Mouse (Mus musculus): ENCODE measurements around the gene Olfr15.

The Olfr15 gene

DNA sequence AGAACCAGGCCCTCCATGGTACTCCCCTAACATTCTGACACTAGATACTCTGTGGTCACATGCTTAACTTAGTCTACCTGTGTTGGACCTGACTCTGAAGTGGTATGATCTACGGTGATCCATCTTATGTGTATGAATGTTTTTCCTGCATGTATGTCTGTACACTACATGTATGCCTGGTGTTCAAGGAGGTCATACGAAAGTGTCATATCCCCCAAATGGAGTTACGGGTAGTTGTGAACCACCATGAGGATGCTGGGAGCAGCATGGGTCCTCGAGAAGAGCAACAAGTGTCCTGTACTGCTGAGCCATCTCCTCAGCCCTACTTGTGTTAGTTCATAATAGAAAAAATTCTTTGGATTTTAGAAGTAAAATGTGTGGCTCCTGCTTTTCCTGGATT is 45.7 kb downstream of the Olfr15 start:
- no peak for DNase-seq

DNA sequence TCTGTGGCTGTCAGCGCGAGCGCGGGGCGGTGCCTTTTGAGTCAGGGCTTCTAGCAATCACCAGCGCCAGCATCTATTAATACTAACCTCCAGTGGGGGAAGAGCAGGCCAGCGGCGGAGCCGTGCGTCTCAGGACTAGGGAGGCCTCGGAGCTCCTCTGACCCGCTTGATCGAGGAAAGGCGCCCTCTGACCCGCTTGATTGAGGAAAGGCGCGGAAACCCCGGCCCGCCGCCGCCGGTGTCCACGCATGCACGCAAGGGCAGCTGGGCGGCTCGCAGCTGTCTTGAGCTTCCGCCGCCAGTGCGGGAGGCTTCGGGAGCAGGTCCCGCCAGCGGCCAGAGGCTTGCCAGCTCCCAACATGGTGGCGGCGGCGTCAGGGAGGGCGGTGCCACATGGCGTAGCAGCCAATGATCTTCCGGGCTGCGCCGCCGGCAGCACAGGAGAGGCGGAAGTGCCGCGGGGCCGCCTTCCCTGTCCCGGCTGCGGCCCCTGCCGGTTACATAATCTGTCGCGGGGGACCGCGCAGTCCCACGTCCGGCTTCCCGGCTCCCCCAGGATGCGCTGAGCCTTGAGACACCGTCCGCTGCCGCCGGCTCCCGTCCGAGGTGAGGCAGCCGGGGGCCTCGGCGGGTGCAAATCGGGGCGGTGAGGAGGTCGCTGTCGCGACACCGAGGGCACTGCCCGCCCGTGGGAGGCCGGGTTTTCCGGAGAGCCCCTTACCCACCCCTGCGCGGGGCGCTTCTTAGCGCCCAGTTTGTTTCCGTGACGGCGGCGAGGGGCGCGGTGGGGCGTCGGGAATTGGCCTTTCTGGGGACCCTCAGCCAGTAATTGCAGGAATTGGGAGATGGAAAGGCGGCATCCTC is 53.8 kb downstream of the Olfr15 start, which contains the start of the genes Zfp597 and Gm20695:
Zfp597 (minus strand) TSS at position 361 of the 864 bp plus-strand sequence.
Gm20695 (plus strand) TSS at position 448 of the 864 bp plus-strand sequence.
- DNase-seq: peak; percentile 94 to 97

DNA sequence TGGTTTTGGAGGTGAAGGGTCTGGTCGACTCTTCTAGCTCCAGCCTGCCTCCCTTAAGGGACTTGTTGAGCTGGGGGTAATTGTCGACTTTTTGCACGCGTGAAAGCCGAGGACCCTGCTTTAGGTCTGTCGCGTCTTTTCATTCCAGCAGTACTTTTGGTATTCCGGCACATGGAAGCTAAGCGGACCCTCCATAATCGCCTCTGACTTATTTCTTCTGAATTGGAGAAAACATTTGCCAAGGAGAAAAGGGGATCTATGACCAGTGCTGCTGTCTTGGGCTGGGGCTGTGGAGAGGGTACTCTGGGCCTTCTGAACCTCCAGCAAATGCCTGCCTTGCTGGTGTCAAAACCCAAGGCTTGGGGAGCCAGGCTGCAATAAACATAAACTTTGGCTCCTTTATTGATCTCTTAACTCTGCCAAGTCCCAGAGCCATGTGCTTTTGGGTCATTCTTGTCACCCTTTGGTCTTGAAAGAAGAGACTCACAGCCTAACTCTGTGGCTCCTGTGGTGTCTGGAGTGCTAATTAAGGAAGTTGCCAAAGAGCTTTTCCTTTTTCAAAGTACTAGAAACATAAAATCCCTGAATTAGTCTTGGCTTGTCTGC is 54.5 kb downstream of the Olfr15 start:
- no peak for DNase-seq

DNA sequence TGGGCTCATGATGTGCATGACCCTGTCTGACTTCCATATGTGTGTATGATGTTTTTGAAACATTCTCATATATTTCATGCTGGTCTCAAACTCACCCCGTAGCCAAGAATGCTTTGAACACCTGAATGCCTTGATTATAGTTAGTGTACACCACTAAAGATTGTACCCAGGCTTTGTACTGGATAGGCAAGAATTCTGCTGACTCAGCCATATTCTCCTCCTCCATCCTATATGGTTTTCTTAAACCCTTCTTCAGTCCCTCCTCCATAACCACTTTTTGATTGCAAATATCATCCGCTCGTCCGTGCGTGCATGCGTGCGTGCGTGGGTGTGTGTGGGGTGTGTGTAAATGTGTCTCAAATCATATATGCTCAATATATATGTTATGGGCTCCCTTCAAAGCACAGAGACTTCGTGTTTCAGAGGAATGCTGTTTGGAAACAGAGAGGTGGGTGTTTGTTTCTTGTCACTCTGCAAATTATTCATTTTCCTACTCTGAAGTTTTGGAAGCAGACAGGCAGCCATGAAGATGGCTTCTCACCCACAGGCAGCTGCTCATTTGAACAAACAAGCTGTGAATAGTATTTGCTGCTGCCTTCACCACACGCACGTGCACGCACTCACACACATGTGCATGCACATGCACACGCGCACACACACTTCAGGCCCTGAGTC is 61.1 kb downstream of the Olfr15 start:
- DNase-seq: no peak

DNA sequence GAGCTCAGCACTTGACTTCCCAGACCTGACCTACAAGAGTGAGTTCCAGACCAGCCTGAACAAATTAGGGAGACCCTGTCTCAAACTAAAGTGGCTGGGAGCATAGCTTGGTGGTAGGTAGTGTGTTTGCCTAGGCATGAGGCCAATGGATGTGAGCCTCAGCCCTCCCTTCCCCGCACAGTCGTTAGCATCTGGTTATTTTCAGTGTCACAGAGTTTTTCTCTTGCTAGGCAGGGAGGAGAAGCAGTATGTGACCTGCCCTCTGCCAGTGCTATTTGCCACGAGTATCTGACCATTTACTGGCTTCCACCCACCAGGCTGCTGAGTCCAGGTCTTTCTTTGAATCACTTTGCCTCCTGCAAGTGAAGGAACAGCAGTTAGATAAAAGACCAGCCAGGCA is 63.1 kb downstream of the Olfr15 start:
- DNase-seq: no peak
